Mouse (Mus musculus): ENCODE measurements around the gene Elof1. TPM values are rescaled to one million over a fixed set of nuclear protein-coding genes. Genes with fewer than 3 reads are reported as not detected.

Gene Elof1
- polyA plus RNA-seq, 1 experiment from 2014 or later = 187 TPM

Small RNA genes lying within 50 kb of the gene (microRNA-seq; reads per million reads assigned to microRNA genes)
- gene Mir7084 = not detected

Other genes with a start within 250 kb of the Elof1 start
- gene Rab3d, start 199.0 kb downstream of the Elof1 start, polyA plus RNA-seq (2016; fragmentation: Nextera tagmentation; extraction: Ambion mirVana) = 13.2 and 13.4 TPM in 2 replicates
- gene Ccdc159, start 189.7 kb downstream of the Elof1 start, polyA plus RNA-seq (2016; fragmentation: Nextera tagmentation; extraction: Ambion mirVana) = 6.1 and 6.9 TPM in 2 replicates
- gene Tmem205, start 189.6 kb downstream of the Elof1 start, polyA plus RNA-seq (2016; fragmentation: Nextera tagmentation; extraction: Ambion mirVana) = 32.7 and 36.9 TPM in 2 replicates
- 45.6 and 47.0 TPM in 2 replicates for gene Plppr2, start 180.1 kb downstream of the Elof1 start, polyA plus RNA-seq (2016; fragmentation: Nextera tagmentation; extraction: Ambion mirVana)
- gene Swsap1, start 161.4 kb downstream of the Elof1 start, polyA plus RNA-seq (2016; fragmentation: Nextera tagmentation; extraction: Ambion mirVana) = 7.8 and 8.1 TPM in 2 replicates
- gene Epor, start 153.7 kb downstream of the Elof1 start, polyA plus RNA-seq (2016; fragmentation: Nextera tagmentation; extraction: Ambion mirVana) = 3.0 and 3.4 TPM in 2 replicates
- gene Rgl3, start 127.7 kb downstream of the Elof1 start, polyA plus RNA-seq (2016; fragmentation: Nextera tagmentation; extraction: Ambion mirVana) = 2.7 TPM in 2 replicates
- 3.8 and 4.9 TPM in 2 replicates for gene Ccdc151, start 114.5 kb downstream of the Elof1 start, polyA plus RNA-seq (2016; fragmentation: Nextera tagmentation; extraction: Ambion mirVana)
- 99.2 and 100.0 TPM in 2 replicates for gene Prkcsh, start 114.4 kb downstream of the Elof1 start, polyA plus RNA-seq (2016; fragmentation: Nextera tagmentation; extraction: Ambion mirVana)
- gene Elavl3, start 65.1 kb downstream of the Elof1 start, polyA plus RNA-seq (2016; fragmentation: Nextera tagmentation; extraction: Ambion mirVana) = 60.4 and 61.9 TPM in 2 replicates
- gene Gm49318, start 45.9 kb downstream of the Elof1 start, polyA plus RNA-seq (2016; fragmentation: Nextera tagmentation; extraction: Ambion mirVana) = not detected in 2 replicates
- gene Zfp653, start 45.8 kb downstream of the Elof1 start, polyA plus RNA-seq (2016; fragmentation: Nextera tagmentation; extraction: Ambion mirVana) = 19.0 and 21.2 TPM in 2 replicates
- gene Ecsit, start 31.7 kb downstream of the Elof1 start, polyA plus RNA-seq (2016; fragmentation: Nextera tagmentation; extraction: Ambion mirVana) = 35.6 and 40.7 TPM in 2 replicates
- gene Cnn1, start 18.0 kb downstream of the Elof1 start, polyA plus RNA-seq (2016; fragmentation: Nextera tagmentation; extraction: Ambion mirVana) = 6.7 TPM in 2 replicates
- gene Acp5, start 18.5 kb upstream of the Elof1 start, polyA plus RNA-seq (2016; fragmentation: Nextera tagmentation; extraction: Ambion mirVana) = 5.7 and 9.4 TPM in 2 replicates
- 62.0 and 66.8 TPM in 2 replicates for gene Pigyl, start 39.7 kb upstream of the Elof1 start, polyA plus RNA-seq (2016; fragmentation: Nextera tagmentation; extraction: Ambion mirVana)
- gene Zfp872, start 70.9 kb upstream of the Elof1 start, polyA plus RNA-seq (2016; fragmentation: Nextera tagmentation; extraction: Ambion mirVana) = 0.12 and 0.24 TPM in 2 replicates
- gene Zfp809, start 108.5 kb upstream of the Elof1 start, polyA plus RNA-seq (2016; fragmentation: Nextera tagmentation; extraction: Ambion mirVana) = 12.2 and 12.7 TPM in 2 replicates
- 7.5 and 7.6 TPM in 2 replicates for gene Zfp599, start 142.7 kb upstream of the Elof1 start, polyA plus RNA-seq (2016; fragmentation: Nextera tagmentation; extraction: Ambion mirVana)
- 37.3 and 40.5 TPM in 2 replicates for gene Zfp810, start 190.5 kb upstream of the Elof1 start, polyA plus RNA-seq (2016; fragmentation: Nextera tagmentation; extraction: Ambion mirVana)

Measured in midbrain, embryonic 12.5 days (tissue).